18 mouse cellular contexts compared by ENCODE assay signal in genomic region chr1:71342261-71342594, GRCm38 (mm10).
DNase-seq lines count a peak whose midpoint lies in the region; ATAC-seq and TF ChIP-seq lines count a peak whose summit lies in the region.
"Had no signal": no experiment of that assay in that cellular context is flagged by ENCODE, and none has a peak within 500 bp of the region (broad histone marks: within the 10 kb centered on the region; RNA-seq: fewer than 3 reads in every experiment).

No protein-coding gene starts in this region.

- no peak for TF ChIP-seq CTCF in liver, adult 2 months (IDR thresholded peaks at IDR 0.05; ENCODE audit: low read depth, low read length)

- no peaks in the 10 kb centered on the region for H3K4me1 ChIP-seq in liver, adult 2 months (ENCODE audit: control insufficient read depth, insufficient read depth, low read length)
- H3K4me1 ChIP-seq in forebrain, embryonic 15.5 days, result peaks cover 17% of the 10 kb centered on the region
- H3K4me1 ChIP-seq: embryonic facial prominence, embryonic 12.5 days; hindbrain, embryonic 15.5 days had no signal

- 55% methylated on average over 4 of the region's 4 CpGs for WGBS in liver, adult 2 months
- WGBS in forebrain, embryonic 15.5 days, result 16% methylated on average over 4 of the region's 4 CpGs

- no peak overlapping the region for H3K27ac ChIP-seq in liver, adult 2 months (replicated peaks; ENCODE audit: insufficient read depth, low read depth, low read length)
- H3K27ac ChIP-seq in forebrain, embryonic 15.5 days (replicated peaks), result no peak overlapping the region; the same call in 1 of the 2 replicates
- H3K27ac ChIP-seq: embryonic facial prominence, embryonic 12.5 days; heart, embryonic 13.5 days; hindbrain, embryonic 15.5 days had no signal

- no peaks in the 10 kb centered on the region for H3K79me2 ChIP-seq in liver, adult 2 months (ENCODE audit: control insufficient read depth, insufficient read depth, low read length)

- H3K9ac ChIP-seq in liver, adult 2 months (ENCODE audit: low read depth, low read length), result no peak overlapping the region
- no peak overlapping the region for H3K9ac ChIP-seq in forebrain, embryonic 15.5 days (replicated peaks)
- H3K9ac ChIP-seq: embryonic facial prominence, embryonic 12.5 days; heart, embryonic 13.5 days; hindbrain, embryonic 15.5 days had no signal

- no peak for TF ChIP-seq POLR2A in liver, adult 2 months (IDR thresholded peaks at IDR 0.05; ENCODE audit: extremely low read depth, insufficient read depth, low read length)

- H3K27me3 ChIP-seq in liver, adult 2 months (ENCODE audit: control insufficient read depth, insufficient read depth, low read length), result no peaks in the 10 kb centered on the region
- no peaks in the 10 kb centered on the region for H3K27me3 ChIP-seq in forebrain, embryonic 15.5 days
- H3K27me3 ChIP-seq: embryonic facial prominence, embryonic 12.5 days; heart, embryonic 13.5 days; hindbrain, embryonic 15.5 days had no signal

- no peaks in the 10 kb centered on the region for H3K9me3 ChIP-seq in forebrain, embryonic 15.5 days
- H3K9me3 ChIP-seq: embryonic facial prominence, embryonic 12.5 days; G1E; heart, embryonic 13.5 days; hindbrain, embryonic 15.5 days had no signal

- no peaks in the 10 kb centered on the region for H3K36me3 ChIP-seq in liver, adult 2 months (ENCODE audit: control insufficient read depth, insufficient read depth, low read length)
- no peaks in the 10 kb centered on the region for H3K36me3 ChIP-seq in forebrain, embryonic 15.5 days
- H3K36me3 ChIP-seq: embryonic facial prominence, embryonic 12.5 days; G1E; heart, embryonic 13.5 days; hindbrain, embryonic 15.5 days had no signal

- H3K4me3 ChIP-seq in liver, adult 2 months (ENCODE audit: insufficient read depth, low read depth, low read length), result no peak overlapping the region
- H3K4me3 ChIP-seq in forebrain, embryonic 15.5 days, result no peak overlapping the region
- H3K4me3 ChIP-seq: embryonic facial prominence, embryonic 12.5 days; heart, embryonic 13.5 days; hindbrain, embryonic 15.5 days had no signal

- peak; percentile 65 for ATAC-seq in forebrain, embryonic 15.5 days (replicated peaks)
- ATAC-seq: intestine, embryonic 16.5 days had no signal

- H3K4me2 ChIP-seq in forebrain, embryonic 15.5 days (replicated peaks), result no peak overlapping the region
- H3K4me2 ChIP-seq: embryonic facial prominence, embryonic 12.5 days; heart, embryonic 13.5 days; hindbrain, embryonic 15.5 days had no signal

- peak; percentile 41 for DNase-seq in liver, adult 2 months (ENCODE audit: extremely low read depth, low read depth, low spot score)
- no peak for DNase-seq in liver
- DNase-seq in Muller cell, postnatal 12 days (ENCODE audit: inconsistent ontology term), result peak; percentile 49
- DNase-seq in kidney, postnatal 4 days, result no peak
- no peak for DNase-seq in ovary, postnatal 14 days (ENCODE audit: low spot score)
- DNase-seq in gastrocnemius, postnatal 4 days (ENCODE audit: low spot score in 2 of 2), result no peak
- DNase-seq: adrenal gland, postnatal 10 days; cerebellum, adult 11-12 months; cerebellum, adult 9-10 months; cerebellum, postnatal 25 days; gastrocnemius, postnatal 14 days; heart, postnatal 36 days had no signal

Comparison
In these comparisons a context has a peak if more than half of its experiments do, and no peak if none do; other contexts are left out.
1. DNase-seq: peak in liver, adult 2 months (single experiment) and Muller cell, postnatal 12 days (single experiment); none in liver (single experiment), kidney, postnatal 4 days (0 of 2), ovary, postnatal 14 days (single experiment) and gastrocnemius, postnatal 4 days (0 of 2).